ENCODE assay signal across 26 mouse cellular contexts in the genomic region with DNA sequence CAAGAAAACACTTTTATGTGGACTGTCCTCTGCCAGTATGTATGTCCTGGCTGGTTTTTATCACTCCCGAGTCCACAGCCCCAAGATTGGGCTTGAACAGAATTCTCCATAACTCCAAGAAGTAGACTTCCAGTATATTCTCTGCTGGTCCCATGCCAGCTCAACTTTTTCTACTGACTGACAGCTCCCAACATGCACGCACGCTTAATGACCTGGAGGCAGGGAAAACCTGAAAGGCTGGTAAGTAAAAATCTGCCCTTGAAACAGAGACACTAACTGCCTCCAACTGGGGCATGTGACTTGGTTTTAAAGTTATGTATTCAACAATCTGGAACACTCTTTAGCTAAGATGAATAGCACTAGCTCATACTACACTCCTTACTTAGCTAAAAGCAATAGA.
A peak's percentile ranks its signal among the peaks of the same experiment; 100 is the strongest.
DNase-seq lines count a peak whose midpoint lies in the region; ATAC-seq and TF ChIP-seq lines count a peak whose summit lies in the region.
"Had no signal": no experiment of that assay in that cellular context is flagged by ENCODE, and none has a peak within 500 bp of the region (broad histone marks: within the 10 kb centered on the region; RNA-seq: fewer than 3 reads in every experiment).

No protein-coding gene starts in this region.

- no peak for TF ChIP-seq POLR2A in liver, adult 2 months (IDR thresholded peaks at IDR 0.05; ENCODE audit: extremely low read depth, insufficient read depth, low read length)
- TF ChIP-seq POLR2A in limb, embryonic 14.5 days (IDR thresholded peaks at IDR 0.05; ENCODE audit: borderline replicate concordance, extremely low read depth, insufficient read depth, insufficient read length): no peak

- no peak overlapping the region for H3K9ac ChIP-seq in intestine, embryonic 15.5 days
- H3K9ac ChIP-seq in intestine, postnatal 0 days (ENCODE audit: low read depth, low read length): no peak overlapping the region
- no peak overlapping the region; the same call in 1 of the 2 replicates for H3K9ac ChIP-seq in liver, adult 2 months (ENCODE audit: low read depth, low read length)
- no peak overlapping the region for H3K9ac ChIP-seq in limb, embryonic 14.5 days (ENCODE audit: low read depth, low read length, severe bottlenecking)
- H3K9ac ChIP-seq: embryonic facial prominence, embryonic 12.5 days; hindbrain, embryonic 14.5 days; limb, embryonic 15.5 days; neural tube, embryonic 15.5 days had no signal

- peaks cover 15% of the 10 kb centered on the region; the same call in 1 of the 2 replicates for H3K79me2 ChIP-seq in liver, adult 2 months (ENCODE audit: control insufficient read depth, insufficient read depth, low read length)

- H3K27me3 ChIP-seq in intestine, embryonic 15.5 days (replicated peaks): no peaks in the 10 kb centered on the region
- H3K27me3 ChIP-seq in intestine, postnatal 0 days (replicated peaks; ENCODE audit: control insufficient read depth, insufficient read depth, low read length): no peaks in the 10 kb centered on the region
- H3K27me3 ChIP-seq in liver, adult 2 months (ENCODE audit: control insufficient read depth, insufficient read depth, low read length): no peaks in the 10 kb centered on the region
- no peaks in the 10 kb centered on the region for H3K27me3 ChIP-seq in limb, embryonic 14.5 days (ENCODE audit: control insufficient read depth, insufficient read depth, low read length)
- H3K27me3 ChIP-seq: embryonic facial prominence, embryonic 12.5 days; limb, embryonic 15.5 days; neural tube, embryonic 15.5 days had no signal

- TF ChIP-seq CTCF in intestine, postnatal 0 days (IDR thresholded peaks at IDR 0.05; ENCODE audit: low read depth): no peak
- no peak for TF ChIP-seq CTCF in liver, adult 2 months (IDR thresholded peaks at IDR 0.05; ENCODE audit: low read depth, low read length)

- DNase-seq in liver, adult 2 months (ENCODE audit: extremely low read depth, low read depth, low spot score): peak; percentile 55
- no peak for DNase-seq in liver
- peak; percentile 39 for DNase-seq in kidney, postnatal 10 days
- peak; percentile 22 for DNase-seq in limb, embryonic 14.5 days (ENCODE audit: low spot score)
- DNase-seq in embryo, embryonic 11 days: no peak
- DNase-seq: adrenal gland, adult 8-10 months; cerebellum, adult 11-12 months; cerebellum, postnatal 10 days; heart, postnatal 36 days; right cerebral cortex, adult 18-20 months; right cerebral cortex, postnatal 4 days; thymus, adult 2 months; thymus, postnatal 4 days had no signal

- WGBS in intestine, embryonic 15.5 days: 62% methylated on average over 3 of the region's 3 CpGs
- 62% methylated on average over 3 of the region's 3 CpGs for WGBS in intestine, postnatal 0 days
- WGBS in liver, adult 2 months: 42% methylated on average over 3 of the region's 3 CpGs
- 56% methylated on average over 3 of the region's 3 CpGs for WGBS in limb, embryonic 14.5 days

- H3K36me3 ChIP-seq in intestine, embryonic 15.5 days: no peaks in the 10 kb centered on the region
- H3K36me3 ChIP-seq in intestine, postnatal 0 days (ENCODE audit: control insufficient read depth, insufficient read depth): no peaks in the 10 kb centered on the region
- H3K36me3 ChIP-seq in liver, adult 2 months (ENCODE audit: control insufficient read depth, insufficient read depth, low read length): peaks cover 21% of the 10 kb centered on the region
- no peaks in the 10 kb centered on the region for H3K36me3 ChIP-seq in limb, embryonic 14.5 days (ENCODE audit: control insufficient read depth, insufficient read depth, low read length)
- H3K36me3 ChIP-seq: embryonic facial prominence, embryonic 12.5 days; neural tube, embryonic 15.5 days had no signal

- no peak overlapping the region for H3K4me3 ChIP-seq in intestine, embryonic 15.5 days (replicated peaks)
- no peak overlapping the region for H3K4me3 ChIP-seq in intestine, postnatal 0 days (ENCODE audit: low read depth, low read length)
- no peak overlapping the region for H3K4me3 ChIP-seq in liver, adult 2 months (ENCODE audit: insufficient read depth, low read depth, low read length)
- no peak overlapping the region for H3K4me3 ChIP-seq in limb, embryonic 14.5 days (replicated peaks; ENCODE audit: low read length)
- H3K4me3 ChIP-seq: embryonic facial prominence, embryonic 12.5 days; erythroblast, embryonic 14.5 days; layer of hippocampus, adult 2 months; limb, embryonic 15.5 days; neural tube, embryonic 15.5 days had no signal

- H3K9me3 ChIP-seq in intestine, embryonic 15.5 days: no peaks in the 10 kb centered on the region
- H3K9me3 ChIP-seq in intestine, postnatal 0 days (ENCODE audit: control insufficient read depth): no peaks in the 10 kb centered on the region
- no peaks in the 10 kb centered on the region for H3K9me3 ChIP-seq in limb, embryonic 14.5 days (ENCODE audit: control insufficient read depth, low read length)
- H3K9me3 ChIP-seq: embryonic facial prominence, embryonic 12.5 days; limb, embryonic 15.5 days; neural tube, embryonic 15.5 days had no signal

- H3K27ac ChIP-seq in intestine, embryonic 15.5 days: no peak overlapping the region
- H3K27ac ChIP-seq in intestine, postnatal 0 days (ENCODE audit: low read depth, low read length): no peak overlapping the region
- H3K27ac ChIP-seq in liver, adult 2 months (replicated peaks; ENCODE audit: insufficient read depth, low read depth, low read length): peak overlapping the region; percentile 44; the same call in 1 of the 2 replicates
- H3K27ac ChIP-seq in limb, embryonic 14.5 days (replicated peaks; ENCODE audit: low read depth, low read length): no peak overlapping the region
- H3K27ac ChIP-seq: embryonic facial prominence, embryonic 12.5 days; hindbrain, embryonic 14.5 days; layer of hippocampus, adult 2 months; limb, embryonic 15.5 days; macrophage; neural tube, embryonic 15.5 days had no signal

- ATAC-seq in intestine, embryonic 15.5 days: 0 out of 2 replicates have a peak, but pooled peaks have one; percentile 19
- ATAC-seq in intestine, postnatal 0 days: no peak
- no peak for ATAC-seq in limb, embryonic 14.5 days (ENCODE audit: low FRiP score, low read depth)
- ATAC-seq: activated CD4-positive, CD25-positive, alpha-beta regulatory T cell, adult 4 months; forebrain, embryonic 14.5 days; inflammation-experienced regulatory T-cells, adult 6 months; midbrain, embryonic 16.5 days had no signal

- H3K4me2 ChIP-seq in intestine, embryonic 15.5 days (replicated peaks): no peak overlapping the region
- no peak overlapping the region for H3K4me2 ChIP-seq in intestine, postnatal 0 days (replicated peaks; ENCODE audit: low read depth)
- no peak overlapping the region for H3K4me2 ChIP-seq in limb, embryonic 14.5 days (replicated peaks; ENCODE audit: low read depth, low read length, severe bottlenecking)
- H3K4me2 ChIP-seq: embryonic facial prominence, embryonic 12.5 days; hindbrain, embryonic 14.5 days; limb, embryonic 15.5 days; neural tube, embryonic 15.5 days had no signal

- no peaks in the 10 kb centered on the region for H3K4me1 ChIP-seq in intestine, embryonic 15.5 days (replicated peaks)
- H3K4me1 ChIP-seq in intestine, postnatal 0 days (replicated peaks; ENCODE audit: control insufficient read depth, insufficient read depth, low read length): no peaks in the 10 kb centered on the region
- H3K4me1 ChIP-seq in liver, adult 2 months (ENCODE audit: control insufficient read depth, insufficient read depth, low read length): peaks cover 39% of the 10 kb centered on the region
- no peaks in the 10 kb centered on the region for H3K4me1 ChIP-seq in limb, embryonic 14.5 days (ENCODE audit: control insufficient read depth, insufficient read depth, low read length)
- H3K4me1 ChIP-seq: embryonic facial prominence, embryonic 12.5 days; neural tube, embryonic 15.5 days had no signal

Comparison
In these comparisons a context has a peak if more than half of its experiments do, and no peak if none do; other contexts are left out.
1. DNase-seq: peak in liver, adult 2 months (single experiment), kidney, postnatal 10 days (single experiment) and limb, embryonic 14.5 days (single experiment); none in liver (single experiment) and embryo, embryonic 11 days (single experiment).